Mouse (Mus musculus) liver, embryonic 13.5 days (tissue): ENCODE results near the gene Kcnq1. TPM values are rescaled to one million over a fixed set of nuclear protein-coding genes. Genes with fewer than 3 reads are reported as not detected.

Experiments
- ATAC-seq: fragments of 200-750 bp; cut with Nextera tagmentation; 2 replicates; pipeline ENCODE4 v1.8.0; 2017; ENCODE audit warnings: low read depth, mild to moderate bottlenecking, moderate number of reproducible peaks, moderate library complexity
- DNase-seq: peaks from one replicate; pipeline ENCODE4 v3.0.0; 2022
- H3K27ac ChIP-seq: fragments of 300-500 bp; sonication (generic); 2 replicates; pipeline ENCODE4 v1.5.1; 2015; ENCODE audit warnings: moderate library complexity, mild to moderate bottlenecking, inconsistent platforms
- H3K27me3 ChIP-seq: fragments of 300-500 bp; sonication (generic); 2 replicates; pipeline ENCODE4 v1.6.1; 2015; ENCODE audit warnings: mild to moderate bottlenecking, inconsistent platforms
- H3K36me3 ChIP-seq: fragments of 300-500 bp; sonication (generic); 2 replicates; pipeline ENCODE4 v1.6.1; 2015; ENCODE audit warnings: mild to moderate bottlenecking, inconsistent platforms
- H3K4me1 ChIP-seq: fragments of 300-500 bp; sonication (generic); replicated peaks from 2 replicates; pipeline ENCODE4 v1.6.1; 2015; ENCODE audit warnings: inconsistent platforms
- H3K4me2 ChIP-seq: fragments of 300-500 bp; sonication (generic); 2 replicates; pipeline ENCODE4 v1.6.1; 2015; ENCODE audit warnings: inconsistent platforms, mild to moderate bottlenecking, moderate library complexity
- H3K4me3 ChIP-seq: fragments of 300-500 bp; sonication (generic); replicated peaks from 2 replicates; pipeline ENCODE4 v1.5.1; 2015; ENCODE audit warnings: mild to moderate bottlenecking, inconsistent platforms
- H3K9ac ChIP-seq: fragments of 300-500 bp; sonication (generic); 2 replicates; pipeline ENCODE4 v1.6.1; 2015; ENCODE audit warnings: mild to moderate bottlenecking, inconsistent platforms
- H3K9me3 ChIP-seq: fragments of 300-500 bp; sonication (generic); replicated peaks from 2 replicates; pipeline ENCODE4 v1.6.1; 2016; ENCODE audit warnings: inconsistent platforms
- WGBS: fragments of 180-500 bp; shearing (Covaris S2); methylation state at CpG from one replicate; pipeline ENCODE4 v1.1.7; 2015; ENCODE audit not compliant: insufficient replicate concordance; 5-methylcytosine and 5-hydroxymethylcytosine counted together
- polyA plus RNA-seq: library from polyadenylated mRNA; unstranded; fragments of >200 nt; fragmentation: Nextera tagmentation; extraction: Ambion mirVana; gene quantifications from 2 replicates; pipeline ENCODE4 v1.2.1, GENCODE M21; 2015

Kcnq1 gene
- polyA plus RNA-seq, 1 experiment from 2014 or later: 0.27 TPM

DNA sequence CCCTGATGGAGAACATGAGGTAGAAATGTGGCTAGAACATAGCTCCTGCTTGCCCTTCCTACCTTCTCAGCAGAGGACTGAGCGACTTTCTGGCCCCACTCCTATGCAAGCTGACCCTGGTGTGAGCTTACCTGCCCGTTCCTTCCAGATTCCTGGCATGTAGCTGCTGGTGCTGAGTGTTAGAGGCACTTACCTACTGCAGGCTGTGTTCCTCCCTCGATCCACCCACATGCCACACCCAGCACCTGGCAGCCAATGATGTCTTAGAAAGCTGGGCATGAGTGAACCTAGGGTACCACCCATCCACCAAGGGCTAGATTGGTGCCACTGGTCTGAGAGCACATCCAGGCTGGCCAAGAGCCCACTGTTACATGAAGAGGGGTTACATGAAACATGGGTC, 12.3 kb upstream of the Kcnq1 start:
- Histone ChIP-seq H3K9me3 (no peaks in the 10 kb centered on the region), H3K4me2 (no peak overlapping the region), H3K4me1 (no peaks in the 10 kb centered on the region), H3K27me3 (0 out of 2 replicates have a peak, but pooled peaks cover 20% of the 10 kb centered on the region), H3K36me3 (no peaks in the 10 kb centered on the region), H3K4me3 (no peak overlapping the region), H3K9ac (no peak overlapping the region), H3K27ac (no peak overlapping the region)
- WGBS: 53% methylated on average over 3 of the region's 3 CpGs
- DNase-seq (no peak), ATAC-seq (no peak)

GRCm38 (mm10) chr7:143094592-143095553, 11.3 kb upstream of the Kcnq1 start, which contains the start of gene Trpm5:
Gene Trpm5, minus strand, starts transcription at chr7:143094642.
- DNase-seq: no peak
- WGBS: 34% methylated on average over 10 of the region's 10 CpGs

DNA sequence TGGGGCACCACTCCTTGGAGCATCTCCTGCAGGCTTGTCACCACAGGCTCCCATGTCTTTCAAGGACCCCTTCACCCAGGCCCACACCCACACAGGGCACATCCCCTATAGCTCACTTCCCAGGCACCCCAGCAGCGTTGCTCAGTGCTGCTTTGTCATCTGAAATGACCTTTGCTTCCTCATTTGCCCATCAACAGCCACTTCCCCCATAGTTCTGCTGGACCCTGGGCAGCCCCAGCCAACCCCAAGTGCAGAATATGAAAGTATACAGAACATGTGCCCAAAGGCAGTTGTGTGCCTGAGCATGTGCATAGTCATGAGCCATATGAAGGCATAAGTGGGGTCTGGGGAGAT, 10.6 kb upstream of the Kcnq1 start:
- peaks cover 26% of the 10 kb centered on the region for H3K27me3 ChIP-seq
- DNase-seq (no peak), ATAC-seq (no peak)
- no peaks in the 10 kb centered on the region for H3K9me3 ChIP-seq
- no peak overlapping the region for H3K4me3 ChIP-seq
- no peaks in the 10 kb centered on the region for H3K4me1 ChIP-seq
- H3K36me3 ChIP-seq: no peaks in the 10 kb centered on the region
- no peak overlapping the region for H3K9ac ChIP-seq
- no peak overlapping the region for H3K27ac ChIP-seq
- 7% methylated on average over 1 of the region's 1 CpGs for WGBS
- no peak overlapping the region for H3K4me2 ChIP-seq

More at GRCm38 (mm10) chr7:143094592-143095553, 11.3 kb upstream of the Kcnq1 start, which contains the start of gene Trpm5:
- peaks cover 22% of the 10 kb centered on the region for H3K27me3 ChIP-seq
- H3K27ac ChIP-seq: no peak within 1 kb of the TSS
- no peak within 1 kb of the TSS for H3K4me2 ChIP-seq
- no peaks in the 10 kb centered on the region for H3K36me3 ChIP-seq
- no peak within 1 kb of the TSS for H3K4me3 ChIP-seq
- no peaks in the 10 kb centered on the region for H3K9me3 ChIP-seq
- no peaks in the 10 kb centered on the region for H3K4me1 ChIP-seq
- H3K9ac ChIP-seq: no peak within 1 kb of the TSS
- no peak for ATAC-seq

DNA sequence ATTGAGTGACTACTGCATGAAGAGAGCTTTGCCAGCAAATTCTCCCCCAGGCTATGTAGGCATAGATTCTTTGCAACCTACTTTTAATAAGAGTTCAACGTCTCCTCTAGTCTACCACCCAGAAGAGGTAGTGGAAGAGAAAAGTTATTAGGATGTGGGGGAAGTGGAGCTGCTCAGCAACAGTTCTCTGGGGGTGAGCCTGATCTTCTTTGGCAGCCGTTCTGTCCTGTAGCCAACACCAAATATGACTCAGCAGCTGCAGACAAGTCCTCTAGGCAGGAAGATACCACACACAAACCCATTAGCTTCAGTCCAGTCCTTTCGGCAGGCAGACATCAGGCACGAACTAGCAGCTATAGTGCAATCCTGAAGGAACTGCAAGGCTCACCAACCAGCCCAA, 5.4 kb upstream of the Kcnq1 start:
- WGBS: 45% methylated on average over 4 of the region's 4 CpGs
- Histone ChIP-seq H3K9ac (no peak overlapping the region), H3K36me3 (no peaks in the 10 kb centered on the region), H3K9me3 (no peaks in the 10 kb centered on the region), H3K4me2 (no peak overlapping the region), H3K27ac (no peak overlapping the region), H3K4me3 (no peak overlapping the region), H3K27me3 (peaks cover 55% of the 10 kb centered on the region), H3K4me1 (no peaks in the 10 kb centered on the region)
- no peak for DNase-seq
- no peak for ATAC-seq

DNA sequence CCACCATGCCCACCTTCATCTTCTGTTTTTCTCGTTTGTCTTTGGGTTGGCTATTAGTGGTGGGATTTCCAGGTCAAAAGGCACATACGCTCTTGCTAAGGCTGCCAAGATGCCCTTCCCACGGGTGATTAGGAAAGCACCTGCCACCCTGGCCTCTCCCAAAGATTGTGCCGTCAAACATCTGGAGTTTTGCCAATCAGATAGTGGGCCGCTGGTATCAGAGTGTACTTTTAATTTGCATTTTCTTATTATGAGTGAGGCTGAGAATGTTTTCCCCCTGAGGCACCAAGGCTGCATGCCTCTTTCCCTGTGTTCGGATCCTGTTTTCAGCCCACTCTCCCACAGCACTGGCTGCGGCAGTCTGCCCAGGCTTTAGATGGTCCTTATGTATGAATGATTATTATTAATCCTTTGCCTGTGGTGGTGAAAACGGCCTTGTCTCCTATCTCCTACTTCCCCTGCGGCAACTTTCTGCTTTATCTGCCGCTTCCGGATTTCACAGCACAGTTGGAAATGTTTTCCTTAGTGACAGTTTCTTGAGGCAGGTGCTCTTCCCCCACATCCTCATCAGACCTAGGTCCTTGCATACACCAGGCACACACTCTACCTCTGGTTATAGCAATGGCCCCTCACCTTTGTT, 784 bp upstream of the Kcnq1 start:
- no peak overlapping the region for H3K27ac ChIP-seq
- H3K4me1 ChIP-seq: peaks cover 10% of the 10 kb centered on the region
- no peak for DNase-seq
- WGBS: 48% methylated on average over 11 of the region's 11 CpGs
- no peak overlapping the region for H3K9ac ChIP-seq
- H3K9me3 ChIP-seq: no peaks in the 10 kb centered on the region
- no peak for ATAC-seq
- H3K4me2 ChIP-seq: no peak overlapping the region
- no peaks in the 10 kb centered on the region for H3K36me3 ChIP-seq
- H3K27me3 ChIP-seq: peaks cover 83% of the 10 kb centered on the region
- H3K4me3 ChIP-seq: no peak overlapping the region

DNA sequence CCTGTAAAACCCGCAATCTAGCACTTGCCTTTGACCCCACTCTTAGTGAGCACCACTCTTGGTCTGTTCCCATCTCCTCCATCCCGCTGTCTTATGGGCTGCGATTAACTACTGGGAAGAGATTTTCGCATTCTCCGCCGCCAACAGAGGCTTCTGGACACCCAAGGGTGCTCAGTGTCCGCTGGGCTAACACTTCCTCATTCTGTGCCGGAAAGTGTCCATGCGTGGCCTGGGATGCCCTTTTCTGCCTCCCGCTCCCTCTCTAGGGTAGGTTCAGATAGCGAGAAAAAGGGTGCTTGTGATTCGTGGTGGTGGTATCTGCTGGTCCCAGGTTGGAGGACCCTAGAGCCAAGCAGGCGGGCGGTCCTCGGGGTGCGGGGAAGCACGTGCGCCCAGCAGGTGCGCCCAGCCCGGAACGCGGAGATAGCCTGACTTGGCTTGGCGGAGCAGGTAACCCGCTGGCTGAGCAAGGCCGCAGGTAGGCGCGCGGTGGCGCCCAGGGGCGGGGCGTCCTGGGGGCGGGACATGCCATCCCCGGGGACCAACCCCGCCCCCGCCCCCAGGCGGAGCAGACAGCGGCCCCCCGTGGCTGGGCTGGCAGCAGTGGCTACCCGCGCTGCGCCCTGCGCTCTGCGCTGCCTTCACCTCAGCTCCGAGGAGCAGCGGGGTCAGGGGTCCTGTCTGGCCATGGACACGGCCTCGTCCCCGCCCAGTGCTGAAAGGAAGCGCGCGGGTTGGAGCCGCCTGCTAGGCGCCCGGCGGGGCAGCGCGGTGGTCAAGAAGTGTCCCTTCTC, 707 bp downstream of the Kcnq1 start:
- no peak for DNase-seq

DNA sequence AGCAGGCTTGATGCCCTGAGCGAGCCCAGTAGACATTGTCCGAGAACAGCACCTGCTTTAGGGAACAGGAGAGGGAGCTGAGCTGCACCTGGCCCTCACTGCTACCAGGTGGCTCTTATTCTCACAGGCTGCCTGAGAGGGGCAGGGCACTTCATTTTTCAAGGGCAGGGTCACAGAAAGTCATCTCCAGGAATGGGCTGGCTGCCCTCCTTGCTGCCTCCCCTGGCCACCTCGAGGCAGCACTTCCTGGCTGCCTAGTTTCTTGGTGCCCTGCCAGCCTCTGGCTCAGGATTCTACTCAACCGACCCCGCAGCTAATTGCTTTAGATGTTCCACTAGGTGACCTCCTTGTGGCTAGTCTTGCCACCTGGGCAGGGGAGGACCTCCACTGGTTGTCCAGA, 2.0 kb downstream of the Kcnq1 start:
- H3K27ac ChIP-seq: no peak overlapping the region
- DNase-seq (no peak), ATAC-seq (no peak)
- no peak overlapping the region for H3K9ac ChIP-seq
- 34% methylated on average over 5 of the region's 5 CpGs for WGBS
- H3K36me3 ChIP-seq: no peaks in the 10 kb centered on the region
- H3K9me3 ChIP-seq: no peaks in the 10 kb centered on the region
- H3K27me3 ChIP-seq: peaks cover 71% of the 10 kb centered on the region
- H3K4me3 ChIP-seq: no peak overlapping the region
- peaks cover 10% of the 10 kb centered on the region for H3K4me1 ChIP-seq
- H3K4me2 ChIP-seq: no peak overlapping the region

More for the DNA sequence above, 707 bp downstream of the Kcnq1 start:
- Histone ChIP-seq H3K9ac (no peak overlapping the region), H3K4me1 (peaks cover 10% of the 10 kb centered on the region), H3K36me3 (no peaks in the 10 kb centered on the region), H3K4me3 (peak overlapping the region; percentile 40), H3K27me3 (peaks cover 74% of the 10 kb centered on the region), H3K9me3 (no peaks in the 10 kb centered on the region), H3K4me2 (peak overlapping the region; percentile 57), H3K27ac (no peak overlapping the region)
- ATAC-seq: no peak
- 6% methylated on average over 51 of the region's 57 CpGs for WGBS

DNA sequence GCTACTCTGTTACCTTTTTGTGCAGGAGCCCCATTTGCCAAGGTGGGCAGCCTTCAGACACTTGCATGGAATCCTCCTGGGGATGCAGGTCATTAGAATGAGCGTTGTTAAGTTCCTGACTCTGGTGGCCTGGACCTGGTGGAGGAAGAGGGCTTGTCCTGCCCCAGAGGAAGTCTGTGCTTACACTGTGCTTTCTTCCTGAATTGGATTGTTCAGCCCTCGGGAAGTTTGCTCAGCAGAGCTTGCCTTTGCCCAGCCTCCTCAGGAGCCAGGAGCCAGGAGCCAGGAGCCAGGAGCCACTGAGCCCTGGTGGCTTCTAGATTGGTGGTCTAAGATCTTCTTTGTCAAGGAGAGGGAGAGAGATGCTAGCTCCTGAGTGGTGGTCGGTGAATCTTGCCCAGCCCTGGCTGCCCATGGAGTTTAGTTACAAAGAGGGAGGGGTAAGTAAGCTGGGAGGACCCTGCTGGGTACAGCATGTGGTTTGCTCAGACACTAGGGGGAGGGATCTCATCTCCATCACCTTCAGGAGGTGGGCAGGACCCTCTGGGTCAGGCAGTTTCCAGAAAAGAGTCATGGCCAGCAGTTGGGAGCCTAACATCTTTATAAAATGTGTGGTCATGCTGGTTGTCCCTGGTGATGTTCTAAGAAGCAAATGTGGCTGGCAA, 3.0 kb downstream of the Kcnq1 start:
- no peak overlapping the region for H3K4me2 ChIP-seq
- ATAC-seq (no peak), DNase-seq (no peak)
- WGBS: 16% methylated on average over 3 of the region's 3 CpGs
- no peak overlapping the region; the same call in 1 of the 2 replicates for H3K27ac ChIP-seq
- H3K4me1 ChIP-seq: peaks cover 10% of the 10 kb centered on the region
- no peak overlapping the region for H3K9ac ChIP-seq
- peaks cover 64% of the 10 kb centered on the region for H3K27me3 ChIP-seq
- H3K36me3 ChIP-seq: no peaks in the 10 kb centered on the region
- no peaks in the 10 kb centered on the region for H3K9me3 ChIP-seq
- H3K4me3 ChIP-seq: no peak overlapping the region

- H3K4me3 ChIP-seq: no peak overlapping the region
- H3K27me3 ChIP-seq: peaks cover 59% of the 10 kb centered on the region
- no peak overlapping the region for H3K9ac ChIP-seq
- 57% methylated on average over 3 of the region's 3 CpGs for WGBS
- H3K27ac ChIP-seq: no peak overlapping the region; the same call in 1 of the 2 replicates
- H3K4me2 ChIP-seq: no peak overlapping the region
- DNase-seq: no peak
- ATAC-seq: no peak
- no peaks in the 10 kb centered on the region for H3K36me3 ChIP-seq
- no peaks in the 10 kb centered on the region for H3K9me3 ChIP-seq
- peaks cover 10% of the 10 kb centered on the region for H3K4me1 ChIP-seq
Observed at GRCm38 (mm10) chr7:143109696-143110095, 3.5 kb downstream of the Kcnq1 start.

- H3K9ac ChIP-seq: no peak overlapping the region
- H3K9me3 ChIP-seq: no peaks in the 10 kb centered on the region
- peaks cover 10% of the 10 kb centered on the region for H3K4me1 ChIP-seq
- no peaks in the 10 kb centered on the region for H3K36me3 ChIP-seq
- no peak for ATAC-seq
- WGBS: 48% methylated on average over 1 of the region's 1 CpGs
- H3K27me3 ChIP-seq: peaks cover 48% of the 10 kb centered on the region
- no peak overlapping the region for H3K4me2 ChIP-seq
- no peak for DNase-seq
- no peak overlapping the region for H3K27ac ChIP-seq
- H3K4me3 ChIP-seq: no peak overlapping the region
Observed at GRCm38 (mm10) chr7:143110803-143111202, 4.6 kb downstream of the Kcnq1 start.
